Mouse (Mus musculus) lung, postnatal 10 days (tissue): Measurements from ENCODE around the gene Maged2.
A peak's percentile ranks its signal among the peaks of the same experiment; 100 is the strongest.
"Not testable (repeated sequence)": the region's sequence is repeated elsewhere in the genome, so short reads cannot be mapped to it uniquely, and the experiment has no call there.

Experiments
- DNase-seq: peaks from one replicate; pipeline ENCODE4 v3.0.0; 2021

Gene Maged2

DNA sequence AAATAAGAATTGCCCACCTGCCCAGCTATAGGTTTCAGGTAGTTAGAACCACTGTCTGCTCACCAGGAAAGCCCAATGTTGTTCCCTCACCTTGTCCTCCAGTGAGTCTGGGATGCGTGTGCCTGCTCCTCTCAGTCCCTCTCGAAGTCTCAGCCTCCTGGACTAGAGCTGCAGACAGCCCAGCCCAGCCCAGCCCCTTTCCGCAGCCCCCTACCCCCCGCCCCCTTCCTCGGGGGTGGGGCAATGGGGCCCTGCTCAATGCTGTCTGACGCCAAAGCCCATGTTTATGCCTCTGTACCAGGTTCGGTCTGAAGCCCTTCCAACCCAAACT lies at the start of gene Maged2:
Gene Maged2 (minus strand): TSS at position 207 of the 331 bp plus-strand sequence.
- DNase-seq: peak; percentile 5

DNA sequence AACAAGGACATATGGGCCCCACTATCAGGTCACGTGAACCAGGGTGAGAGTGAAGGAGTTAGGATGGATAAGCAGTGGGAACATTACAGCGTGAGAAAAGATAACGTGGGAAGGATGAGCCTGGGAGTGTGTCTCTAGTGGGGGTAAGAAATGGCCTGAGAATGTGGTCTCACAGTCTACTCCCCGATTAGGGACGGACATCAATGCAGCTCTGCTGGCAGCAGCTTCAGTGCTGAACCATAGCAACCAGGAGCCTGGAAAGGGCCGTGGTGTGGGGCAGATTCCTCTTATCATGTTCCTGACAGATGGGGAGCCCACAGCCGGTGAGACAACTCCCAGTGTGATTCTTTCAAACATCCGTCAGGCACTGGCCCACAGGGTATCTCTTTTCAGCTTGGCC lies 34.1 kb upstream of the Maged2 start:
- DNase-seq: no peak

DNA sequence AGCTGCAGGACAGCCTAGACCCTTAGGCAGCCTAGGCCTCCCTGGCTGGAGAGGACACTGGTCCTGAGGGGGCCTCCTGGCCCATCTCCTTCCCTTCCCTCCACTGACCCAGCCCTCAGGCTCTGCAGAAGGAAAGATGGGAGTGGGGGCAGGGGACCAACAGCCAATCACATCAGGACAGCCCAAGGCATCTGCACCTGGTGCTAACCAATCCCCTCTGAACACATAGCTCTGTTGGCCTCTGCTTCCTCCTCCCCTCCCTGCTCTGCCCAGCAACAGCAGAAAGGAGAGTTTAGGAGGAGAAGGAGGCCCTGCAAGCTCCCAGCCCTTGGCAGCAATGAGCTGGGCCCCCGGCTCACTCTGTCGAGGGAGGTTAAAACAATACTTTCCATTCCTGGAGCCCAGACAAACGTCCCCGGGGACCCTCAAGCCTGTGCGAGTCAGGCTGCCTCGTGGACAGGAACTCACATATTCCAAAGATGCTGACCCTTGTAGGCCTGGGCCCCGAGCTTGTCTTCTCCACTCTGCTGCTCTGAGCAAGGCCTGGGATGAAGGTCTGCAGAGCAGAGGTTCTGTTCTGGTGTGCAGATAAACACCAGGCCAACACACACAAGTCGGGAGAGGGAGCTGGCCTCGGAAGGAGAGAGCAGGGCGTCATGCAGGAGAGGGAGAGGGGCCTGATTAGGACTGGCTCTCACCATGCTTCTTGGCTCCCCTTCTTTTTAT lies 31.5 kb upstream of the Maged2 start:
- not testable (repeated sequence) for DNase-seq

DNA sequence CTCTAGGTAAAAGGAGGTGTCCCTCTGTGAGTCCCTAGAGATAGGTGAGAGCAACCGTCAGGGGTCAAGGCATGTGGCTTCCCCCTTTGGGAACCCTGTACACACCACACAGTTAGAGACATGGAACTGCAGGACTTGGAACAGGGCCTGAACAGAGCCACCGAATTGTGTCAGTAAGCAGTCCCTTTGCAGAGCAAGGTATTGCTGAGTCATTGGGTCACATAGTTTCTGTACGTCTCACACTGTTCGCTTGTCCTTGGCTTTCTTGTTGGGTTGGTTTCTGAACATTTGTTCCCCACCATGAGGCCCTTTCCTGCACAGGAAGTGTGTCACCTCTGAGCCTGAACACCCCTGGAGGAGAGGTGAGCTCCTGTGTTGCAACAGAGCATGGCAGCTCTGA lies 29.1 kb upstream of the Maged2 start:
- DNase-seq: not testable (repeated sequence)

DNA sequence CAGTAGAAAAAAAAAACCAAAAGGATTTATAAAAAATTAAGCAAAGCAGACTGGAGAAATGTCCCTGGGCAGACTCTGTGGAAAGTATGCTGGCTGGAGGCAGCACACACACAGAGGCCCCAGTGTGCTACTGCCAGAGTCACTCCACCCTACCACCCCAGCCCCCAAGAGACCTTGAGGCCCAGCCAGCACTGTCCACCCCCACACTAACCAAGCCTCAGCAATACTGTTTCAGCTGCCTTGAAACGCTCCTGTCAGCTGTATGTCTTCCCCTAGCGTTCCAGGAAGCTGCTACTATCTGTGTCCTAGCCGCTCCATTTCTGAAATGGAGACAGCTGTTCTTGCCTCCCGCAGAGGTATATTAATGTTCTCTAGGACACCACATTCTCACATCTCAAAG lies 16.2 kb upstream of the Maged2 start:
- DNase-seq: peak; percentile 9

GRCm38 (mm10) chrX:150817278-150817677 lies 3.1 kb upstream of the Maged2 start:
- no peak for DNase-seq

- no peak for DNase-seq
These were observed 1.5 kb upstream of the Maged2 start for GRCm38 (mm10) chrX:150815601-150816000.

DNA sequence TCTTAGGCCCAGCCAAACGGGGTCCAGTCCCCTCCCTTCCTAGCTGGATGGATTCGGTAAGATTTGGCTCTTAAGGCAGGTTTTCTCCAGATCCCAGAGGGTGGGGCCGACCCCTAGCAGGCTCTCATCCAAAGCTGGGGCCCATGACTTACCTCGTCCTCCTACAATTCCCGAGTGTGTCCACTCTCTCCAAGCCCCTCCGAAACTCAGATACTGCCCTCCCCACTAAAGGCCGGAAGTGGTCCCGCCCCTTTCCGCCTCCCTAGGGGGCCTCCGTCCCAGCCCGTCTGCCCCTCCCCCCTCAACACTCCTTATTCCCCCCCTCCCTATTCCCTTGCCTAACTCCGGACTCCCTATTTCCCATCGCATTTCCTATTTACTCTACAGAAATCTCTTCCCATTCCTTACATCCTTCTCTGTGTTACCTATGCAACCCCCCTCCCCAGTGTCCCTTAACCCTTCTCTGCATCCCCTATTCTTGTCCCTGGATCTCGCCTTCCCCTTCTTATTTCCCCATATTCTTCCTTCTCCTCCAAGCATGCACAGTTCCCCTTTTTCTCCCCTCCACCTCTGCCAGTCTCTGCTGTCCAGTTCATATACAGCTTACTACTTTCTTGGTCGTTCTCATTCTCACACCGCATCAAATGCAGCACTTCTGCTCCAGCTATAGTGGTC lies 544 bp downstream of the Maged2 start:
- DNase-seq: peak; percentile 70

GRCm38 (mm10) chrX:150812787-150813298 lies 1.3 kb downstream of the Maged2 start:
- DNase-seq: peak; percentile 93

- not testable (repeated sequence) for DNase-seq
These were observed 13.2 kb downstream of the Maged2 start for GRCm38 (mm10) chrX:150800987-150801386.

- DNase-seq: not testable (repeated sequence)
These were observed 15.5 kb downstream of the Maged2 start for GRCm38 (mm10) chrX:150798493-150799177.
